Mouse (Mus musculus) CH12F3 (cell line): ENCODE data around the gene Cd8b1.

Source experiments
- in situ Hi-C: fragments of 300-500 bp; cut with MboI; formaldehyde crosslinking; loops from 2 replicates; pipeline ENCODE4 v1.14.3; 2020; ENCODE audit warnings: low sequenced_read_pairs

Cd8b1 gene

GRCm38 (mm10) chr6:71348006-71348405 is 25.4 kb downstream of the Cd8b1 start:
- in situ Hi-C loops: no loop called here

GRCm38 (mm10) chr6:71351201-71351600 is 28.6 kb downstream of the Cd8b1 start:
- in situ Hi-C loops: no loop called here

- in situ Hi-C loops: no loop called here
These were observed 29.6 kb downstream of the Cd8b1 start for GRCm38 (mm10) chr6:71352201-71352600.

GRCm38 (mm10) chr6:71352866-71353427 is 30.4 kb downstream of the Cd8b1 start:
- in situ Hi-C loops: no loop called here

- in situ Hi-C loops: no loop called here
These were observed 31.1 kb downstream of the Cd8b1 start for GRCm38 (mm10) chr6:71353722-71354121.

- in situ Hi-C loops: no loop called here
These were observed 34.9 kb downstream of the Cd8b1 start for GRCm38 (mm10) chr6:71357493-71357892.

GRCm38 (mm10) chr6:71360221-71360620 is 37.6 kb downstream of the Cd8b1 start:
- in situ Hi-C loops: no loop called here

- in situ Hi-C loops: no loop called here
These were observed 38.2 kb downstream of the Cd8b1 start for GRCm38 (mm10) chr6:71360751-71361150.

GRCm38 (mm10) chr6:71361156-71361670 is 38.6 kb downstream of the Cd8b1 start:
- in situ Hi-C loops: no loop called here

- in situ Hi-C loops: no loop called here
These were observed 41.4 kb downstream of the Cd8b1 start for GRCm38 (mm10) chr6:71363995-71364394.

- in situ Hi-C loops: no loop called here
These were observed 46.8 kb downstream of the Cd8b1 start for GRCm38 (mm10) chr6:71369416-71369815.

- in situ Hi-C loops: no loop called here
These were observed 48.6 kb downstream of the Cd8b1 start for GRCm38 (mm10) chr6:71371085-71371605.

GRCm38 (mm10) chr6:71372041-71372720 is 49.6 kb downstream of the Cd8b1 start:
- in situ Hi-C loops: no loop called here

GRCm38 (mm10) chr6:71373249-71373775 is 50.7 kb downstream of the Cd8b1 start, which contains the start of gene Cd8a:
Gene Cd8a (plus strand): TSS chr6:71373427.
- in situ Hi-C loops: no loop called here

GRCm38 (mm10) chr6:71374311-71374829 is 51.8 kb downstream of the Cd8b1 start:
- in situ Hi-C loops: no loop called here

- in situ Hi-C loops: no loop called here
These were observed 52.3 kb downstream of the Cd8b1 start for GRCm38 (mm10) chr6:71374921-71375320.

- in situ Hi-C loops: no loop called here
These were observed 54.1 kb downstream of the Cd8b1 start for GRCm38 (mm10) chr6:71376711-71377110.

GRCm38 (mm10) chr6:71381654-71382053 is 59.1 kb downstream of the Cd8b1 start:
- in situ Hi-C loops: no loop called here
